Comparison of ENCODE assay signal across 35 mouse cellular contexts in genomic region chr7:13301643-13302042, GRCm38 (mm10).
"Had no signal": no experiment of that assay in that cellular context is flagged by ENCODE, and none has a peak within 500 bp of the region (broad histone marks: within the 10 kb centered on the region; RNA-seq: fewer than 3 reads in every experiment).

No protein-coding gene starts in this region.

- H3K27me3 ChIP-seq: heart, embryonic 12.5 days; heart, embryonic 13.5 days; heart, embryonic 15.5 days; hindbrain, embryonic 12.5 days; hindbrain, embryonic 13.5 days; hindbrain, embryonic 15.5 days; intestine, embryonic 15.5 days; kidney, embryonic 15.5 days had no signal

- DNase-seq: heart, postnatal 14 days; heart, postnatal 36 days; heart, postnatal 4 days; kidney, adult 11 months; kidney, adult 18-20 months; kidney, adult 2 months; kidney, adult 8-10 months; kidney, adult 9 months; kidney, postnatal 10 days; kidney, postnatal 14 days; kidney, postnatal 25 days; kidney, postnatal 36 days; kidney, postnatal 4 days; layer of hippocampus, adult 9-11 months; layer of hippocampus, postnatal 36 days had no signal

- H3K9me3 ChIP-seq: heart, embryonic 10.5 days; heart, embryonic 12.5 days; heart, embryonic 13.5 days; heart, embryonic 15.5 days; hindbrain, embryonic 10.5 days; hindbrain, embryonic 12.5 days; hindbrain, embryonic 13.5 days; hindbrain, embryonic 15.5 days; intestine, embryonic 15.5 days; kidney, embryonic 15.5 days had no signal

- H3K4me3 ChIP-seq: heart, embryonic 10.5 days; heart, embryonic 12.5 days; heart, embryonic 13.5 days; heart, embryonic 15.5 days; hindbrain, embryonic 10.5 days; hindbrain, embryonic 12.5 days; hindbrain, embryonic 13.5 days; hindbrain, embryonic 15.5 days; intestine, embryonic 15.5 days; kidney, embryonic 15.5 days; layer of hippocampus, adult 2 months; left cerebral cortex, adult 2 months had no signal

- ATAC-seq: hindbrain, embryonic 16.5 days; hindbrain, postnatal 0 days; inflammation-experienced regulatory T-cells, adult 6 months; intestine, embryonic 15.5 days; intestine, embryonic 16.5 days; intestine, postnatal 0 days had no signal

- H3K4me2 ChIP-seq: heart, embryonic 11.5 days; heart, embryonic 12.5 days; heart, embryonic 13.5 days; heart, embryonic 15.5 days; hindbrain, embryonic 12.5 days; hindbrain, embryonic 13.5 days; hindbrain, embryonic 14.5 days; hindbrain, embryonic 15.5 days; intestine, embryonic 15.5 days; kidney, embryonic 15.5 days had no signal

- H3K27ac ChIP-seq: heart, embryonic 10.5 days; heart, embryonic 13.5 days; heart, embryonic 15.5 days; hindbrain, embryonic 10.5 days; hindbrain, embryonic 12.5 days; hindbrain, embryonic 13.5 days; hindbrain, embryonic 14.5 days; hindbrain, embryonic 15.5 days; hindbrain, postnatal 0 days; intestine, embryonic 15.5 days; kidney, embryonic 15.5 days; kidney, postnatal 0 days; layer of hippocampus, adult 2 months; left cerebral cortex, adult 2 months had no signal

- H3K9ac ChIP-seq: heart, embryonic 12.5 days; heart, embryonic 13.5 days; heart, embryonic 15.5 days; hindbrain, embryonic 12.5 days; hindbrain, embryonic 13.5 days; hindbrain, embryonic 14.5 days; hindbrain, embryonic 15.5 days; intestine, embryonic 15.5 days; kidney, embryonic 15.5 days had no signal

- H3K4me1 ChIP-seq: heart, embryonic 10.5 days; heart, embryonic 12.5 days; heart, embryonic 13.5 days; heart, embryonic 15.5 days; hindbrain, embryonic 10.5 days; hindbrain, embryonic 12.5 days; hindbrain, embryonic 13.5 days; hindbrain, embryonic 15.5 days; intestine, embryonic 15.5 days; kidney, embryonic 15.5 days had no signal
